Mouse (Mus musculus): Measurements from ENCODE around the gene Socs3. TPM values are rescaled to one million over a fixed set of nuclear protein-coding genes. Genes with fewer than 3 reads are reported as not detected.

The Socs3 gene
- total and polyA plus RNA-seq, 3 experiments = 0.96 to 1.9 TPM; not detected in 1

DNA sequence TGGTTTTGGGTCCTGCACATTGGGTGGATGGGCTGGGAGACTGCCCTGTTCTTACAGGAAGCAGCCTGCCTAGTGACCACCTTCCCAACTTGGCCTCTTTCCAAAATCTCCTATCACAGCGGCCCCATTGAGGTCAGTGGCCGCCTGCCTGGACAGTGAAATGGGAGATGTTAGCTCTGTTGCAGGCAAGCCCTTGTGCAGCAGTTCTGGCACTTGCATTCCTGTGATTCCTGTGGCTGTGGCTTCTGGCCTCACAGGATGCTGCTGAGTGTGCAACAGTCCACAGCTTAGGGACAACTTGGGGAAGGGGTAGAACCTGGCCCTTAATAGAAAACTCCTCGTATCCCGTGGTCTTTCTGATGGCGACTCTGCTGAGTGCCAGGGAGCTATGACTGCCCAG, 33.9 kb upstream of the Socs3 start:
- Histone ChIP-seq H3K36me3 (ENCODE audit: control insufficient read depth in 1 of 2, insufficient read depth in 2 of 2, low read length in 2 of 2) (peaks cover 11 to 30% of the 10 kb centered on the region in 2 experiments), H3K27me3 (ENCODE audit: control insufficient read depth in 1 of 2, insufficient read depth in 2 of 2, low read length in 2 of 2) (no peaks in the 10 kb centered on the region), H3K9me3 (replicated peaks; ENCODE audit: insufficient read depth, low read length) (no peaks in the 10 kb centered on the region), H3K4me1 (ENCODE audit: control insufficient read depth in 1 of 2, insufficient read depth in 2 of 2, low read length in 2 of 2) (peaks cover 10 to 13% of the 10 kb centered on the region in 2 experiments), H3K4me3 (ENCODE audit: control insufficient read depth in 1 of 2, insufficient read depth in 1 of 2, low read depth in 2 of 2, low read length in 2 of 2) (no peak overlapping the region), H3K27ac (ENCODE audit: control insufficient read depth, low read depth, low read length) (no peak overlapping the region), H3K9ac (ENCODE audit: control insufficient read depth, low read depth, low read length, poor library complexity, severe bottlenecking) (no peak overlapping the region), H3K79me2 (ENCODE audit: control insufficient read depth, insufficient read depth, low read length, poor library complexity) (peaks cover 15% of the 10 kb centered on the region; the same call in 1 of the 2 replicates)
- DNase-seq (ENCODE audit: low read depth, low spot score) = no peak
- TF ChIP-seq NRF1 (IDR thresholded peaks at IDR 0.05; ENCODE audit: insufficient read depth, low read depth, low read length, poor library complexity, severe bottlenecking) (no peak), ETS1 (IDR thresholded peaks at IDR 0.05; ENCODE audit: low read depth, low read length) (no peak), RAD21 (IDR thresholded peaks at IDR 0.05; ENCODE audit: low read depth, low read length) (no peak), GABPA (IDR thresholded peaks at IDR 0.05; ENCODE audit: low read depth, low read length) (no peak), CHD1 (IDR thresholded peaks at IDR 0.05; ENCODE audit: low read depth, low read length) (no peak)

DNA sequence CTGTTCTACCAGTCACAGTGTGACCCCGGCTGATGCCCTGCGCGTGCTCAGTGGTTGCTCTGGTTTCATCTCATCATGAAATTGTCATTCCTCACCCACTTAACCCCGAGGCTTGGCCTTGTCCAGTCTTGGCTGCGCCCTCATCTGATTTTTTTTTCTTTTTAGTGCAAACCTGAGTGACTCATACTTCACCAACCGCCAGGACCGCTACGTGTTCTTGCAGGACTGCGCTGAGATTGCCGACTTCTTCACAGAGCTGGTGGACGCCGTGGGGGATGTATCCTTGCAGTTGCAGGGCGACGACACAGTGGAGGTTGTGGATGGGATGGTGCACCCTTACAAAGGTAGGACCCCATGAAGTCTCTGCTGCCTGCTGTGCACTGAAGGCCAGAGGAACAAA, 33.3 kb upstream of the Socs3 start:
- Histone ChIP-seq H3K9me3 (replicated peaks; ENCODE audit: insufficient read depth, low read length) (no peaks in the 10 kb centered on the region), H3K36me3 (ENCODE audit: control insufficient read depth in 1 of 2, insufficient read depth in 2 of 2, low read length in 2 of 2) (peaks cover 11 to 30% of the 10 kb centered on the region in 2 experiments), H3K4me3 (ENCODE audit: control insufficient read depth in 1 of 2, insufficient read depth in 1 of 2, low read depth in 2 of 2, low read length in 2 of 2) (no peak overlapping the region), H3K27me3 (ENCODE audit: control insufficient read depth in 1 of 2, insufficient read depth in 2 of 2, low read length in 2 of 2) (no peaks in the 10 kb centered on the region), H3K27ac (ENCODE audit: control insufficient read depth, low read depth, low read length) (no peak overlapping the region), H3K9ac (ENCODE audit: control insufficient read depth, low read depth, low read length, poor library complexity, severe bottlenecking) (no peak overlapping the region), H3K79me2 (ENCODE audit: control insufficient read depth, insufficient read depth, low read length, poor library complexity) (peaks cover 10% of the 10 kb centered on the region; the same call in 1 of the 2 replicates), H3K4me1 (ENCODE audit: control insufficient read depth in 1 of 2, insufficient read depth in 2 of 2, low read length in 2 of 2) (peaks cover 10 to 13% of the 10 kb centered on the region in 2 experiments)
- no peak for TF ChIP-seq SIN3A (IDR thresholded peaks at IDR 0.05; ENCODE audit: low read length)
- no peak for TF ChIP-seq ELF1 (IDR thresholded peaks at IDR 0.05; ENCODE audit: low read depth, low read length)
- no peak for TF ChIP-seq MXI1 (IDR thresholded peaks at IDR 0.05; ENCODE audit: low read depth, low read length)
- TF ChIP-seq NELFE (IDR thresholded peaks at IDR 0.05; ENCODE audit: low read depth, low read length) = no peak
- no peak for TF ChIP-seq NRF1 (IDR thresholded peaks at IDR 0.05; ENCODE audit: insufficient read depth, low read depth, low read length, poor library complexity, severe bottlenecking)
- TF ChIP-seq UBTF (IDR thresholded peaks at IDR 0.05; ENCODE audit: borderline replicate concordance, insufficient read depth, low read depth, low read length) = no peak
- no peak for TF ChIP-seq POLR2AphosphoS5 (IDR thresholded peaks at IDR 0.05; ENCODE audit: borderline replicate concordance, low read depth, low read length)
- TF ChIP-seq MEF2A (IDR thresholded peaks at IDR 0.05; ENCODE audit: extremely low read depth, insufficient replicate concordance, low read depth, low read length, poor library complexity, severe bottlenecking) = no peak
- no peak for TF ChIP-seq ZMIZ1 (IDR thresholded peaks at IDR 0.05; ENCODE audit: low read depth, low read length)
- TF ChIP-seq GATA1 (IDR thresholded peaks at IDR 0.05; ENCODE audit: low read depth, low read length) = no peak
- no peak for TF ChIP-seq TAL1 (IDR thresholded peaks at IDR 0.05; ENCODE audit: low read length)
- no peak for TF ChIP-seq POLR2A (IDR thresholded peaks at IDR 0.05; ENCODE audit: control insufficient read depth in 1 of 2, insufficient read depth in 1 of 2, low read depth in 1 of 2, low read length in 2 of 2, poor library complexity in 1 of 2)
- TF ChIP-seq GABPA (IDR thresholded peaks at IDR 0.05; ENCODE audit: low read depth, low read length) = no peak
- no peak for TF ChIP-seq CHD1 (IDR thresholded peaks at IDR 0.05; ENCODE audit: low read depth, low read length)
- TF ChIP-seq ZKSCAN1 (IDR thresholded peaks at IDR 0.05; ENCODE audit: low read depth, low read length) = no peak
- no peak for TF ChIP-seq POLR2AphosphoS2 (IDR thresholded peaks at IDR 0.05; ENCODE audit: low read length)
- no peak for DNase-seq (ENCODE audit: low read depth, low spot score)
